Mouse (Mus musculus) hindbrain, embryonic 10.5 days (tissue): ENCODE measurements around the gene Mcm3ap. TPM values are rescaled to one million over a fixed set of nuclear protein-coding genes. Genes with fewer than 3 reads are reported as not detected.
A peak's percentile ranks its signal among the peaks of the same experiment; 100 is the strongest.

Source experiments
- DNase-seq: peaks from one replicate; pipeline ENCODE4 v3.0.0-alpha.2; 2017; ENCODE audit warnings: low spot score
- H3K27ac ChIP-seq: fragments of 300-500 bp; sonication (generic); 2 replicates; pipeline ENCODE4 v1.5.1; 2016; ENCODE audit warnings: mild to moderate bottlenecking, moderate library complexity
- H3K27me3 ChIP-seq: fragments of 300-500 bp; sonication (generic); 2 replicates; pipeline ENCODE4 v1.6.1; 2016; ENCODE audit warnings: mild to moderate bottlenecking; ENCODE audit not compliant: poor library complexity, insufficient read depth, severe bottlenecking
- H3K36me3 ChIP-seq: fragments of 300-500 bp; sonication (generic); 2 replicates; pipeline ENCODE4 v1.6.1; 2016; ENCODE audit warnings: mild to moderate bottlenecking, moderate library complexity
- H3K4me1 ChIP-seq: fragments of 300-500 bp; sonication (generic); replicated peaks from 2 replicates; pipeline ENCODE4 v1.6.1; 2016; ENCODE audit warnings: mild to moderate bottlenecking
- H3K4me3 ChIP-seq: fragments of 300-500 bp; sonication (generic); 2 replicates; pipeline ENCODE4 v1.5.1; 2016; ENCODE audit warnings: mild to moderate bottlenecking, moderate library complexity
- H3K9me3 ChIP-seq: fragments of 300-500 bp; sonication (generic); 2 replicates; pipeline ENCODE4 v1.6.1; 2016; ENCODE audit warnings: mild to moderate bottlenecking, moderate library complexity
- WGBS: fragments of 180-500 bp; shearing (Covaris S2); methylation state at CpG from one replicate; pipeline ENCODE4 v1.1.7; 2016; 5-methylcytosine and 5-hydroxymethylcytosine counted together
- polyA plus RNA-seq: library from polyadenylated mRNA; unstranded; fragments of >200 nt; fragmentation: Nextera tagmentation; extraction: Ambion mirVana; gene quantifications from 2 replicates; pipeline ENCODE4 v1.2.1, GENCODE M21; 2016

Mcm3ap gene
- polyA plus RNA-seq, result 72.0 and 74.4 TPM in 2 replicates

DNA sequence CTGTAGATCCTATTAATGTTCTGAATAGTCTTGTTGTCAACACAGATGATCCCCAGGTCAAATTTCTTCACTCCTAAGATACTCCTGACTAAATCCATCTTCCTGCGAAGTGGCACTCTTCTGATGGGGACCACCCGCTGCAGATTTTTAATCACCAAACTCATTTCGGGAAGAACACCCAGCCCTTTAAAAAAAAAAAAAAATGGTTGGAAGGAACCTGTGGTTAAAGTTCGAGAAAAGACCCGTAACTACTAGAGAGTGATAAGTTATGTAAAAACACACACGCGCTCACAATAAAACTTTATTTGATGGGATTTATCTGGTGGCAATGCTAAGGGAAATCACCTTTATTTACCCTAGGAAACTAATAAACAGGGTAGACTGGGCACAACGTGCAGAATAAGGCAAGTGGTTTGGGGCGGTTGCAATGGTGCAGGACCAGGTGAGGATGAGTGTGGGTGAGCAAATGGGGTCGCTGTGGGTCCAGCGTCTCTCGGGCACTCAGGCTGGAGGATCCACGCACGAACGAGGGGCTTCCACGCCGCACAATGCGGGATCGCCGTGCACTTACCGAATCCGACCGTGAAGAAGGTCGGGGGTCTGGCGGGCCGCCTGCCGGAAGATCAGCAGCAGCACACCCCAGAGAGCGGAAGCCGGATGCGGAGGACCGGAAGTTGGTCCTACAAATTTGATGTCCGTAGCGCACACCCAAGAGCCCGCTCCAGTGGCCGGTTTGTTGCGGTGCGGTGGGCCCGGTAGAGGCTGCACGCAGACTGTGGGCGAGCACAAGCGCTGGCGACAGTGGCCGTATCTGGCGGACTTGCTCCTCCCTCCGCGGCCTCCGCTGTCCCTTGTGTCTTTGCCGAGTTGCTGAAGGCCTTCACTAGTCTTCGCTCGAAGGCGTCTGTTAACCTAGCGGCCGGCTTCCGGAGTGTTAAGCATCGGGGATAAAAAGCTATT lies at the start of gene Mcm3ap, which contains the start of gene Ybey:
TSS of gene Mcm3ap (plus strand) at position 725 of the 960 bp plus-strand sequence.
TSS of gene Ybey (minus strand) at position 912 of the 960 bp plus-strand sequence.
- H3K9me3 ChIP-seq, result no peaks in the 10 kb centered on the region
- no peaks in the 10 kb centered on the region for H3K27me3 ChIP-seq
- H3K27ac ChIP-seq, result peak within 1 kb of the TSS; percentile 94
- H3K4me1 ChIP-seq, result peaks cover 11% of the 10 kb centered on the region
- peak; percentile 92 for DNase-seq
- H3K4me3 ChIP-seq, result peak within 1 kb of the TSS; percentile 84
- 2% methylated on average over 55 of the region's 55 CpGs for WGBS
- peaks cover 61% of the 10 kb centered on the region for H3K36me3 ChIP-seq

DNA sequence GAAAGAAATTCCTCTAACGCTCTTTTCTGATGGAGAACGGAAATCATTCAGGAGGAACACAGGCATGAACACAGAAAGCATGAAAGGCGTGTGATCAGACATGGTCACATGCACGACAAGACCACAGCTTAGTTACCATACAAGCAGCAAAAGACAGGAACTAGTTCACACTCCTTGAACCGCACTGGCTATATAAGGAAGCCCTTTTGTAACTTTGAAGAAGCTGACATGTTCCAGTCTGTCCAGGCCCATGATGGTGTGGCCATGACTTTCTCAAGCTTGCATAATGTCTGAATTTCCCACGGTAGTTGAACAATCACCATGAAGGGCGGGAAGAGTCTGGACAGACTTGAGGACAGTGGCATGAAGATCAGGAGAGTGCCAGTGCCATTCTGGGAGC lies 43.1 kb upstream of the Mcm3ap start:
- Histone ChIP-seq H3K27me3 (no peaks in the 10 kb centered on the region), H3K27ac (no peak overlapping the region), H3K9me3 (no peaks in the 10 kb centered on the region), H3K36me3 (peaks cover 98% of the 10 kb centered on the region), H3K4me1 (no peaks in the 10 kb centered on the region), H3K4me3 (no peak overlapping the region)
- no peak for DNase-seq
- 94% methylated on average over 7 of the region's 7 CpGs for WGBS

DNA sequence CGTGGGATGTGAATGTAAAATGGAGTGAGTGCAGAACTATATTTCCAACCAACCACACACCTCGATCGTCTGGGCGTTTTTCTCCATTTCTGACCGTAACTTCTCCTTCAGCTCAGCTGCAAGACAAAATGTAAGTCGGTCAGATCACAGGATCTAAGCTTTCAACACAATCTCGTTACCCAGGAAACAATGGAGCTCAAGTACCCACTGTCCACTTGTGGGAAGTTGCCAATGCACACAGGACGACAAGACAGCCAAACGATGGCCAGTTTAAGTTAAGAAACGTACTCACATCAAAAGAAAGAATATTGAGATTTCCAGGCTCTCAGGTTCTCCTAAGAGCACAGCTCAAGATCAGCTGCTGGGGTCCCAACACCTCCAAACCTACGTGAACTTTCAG lies 34.8 kb upstream of the Mcm3ap start:
- no peak for DNase-seq
- no peak overlapping the region for H3K4me3 ChIP-seq
- 94% methylated on average over 11 of the region's 11 CpGs for WGBS
- H3K27me3 ChIP-seq, result no peaks in the 10 kb centered on the region
- no peak overlapping the region for H3K27ac ChIP-seq
- peaks cover 100% of the 10 kb centered on the region for H3K36me3 ChIP-seq
- H3K9me3 ChIP-seq, result no peaks in the 10 kb centered on the region
- H3K4me1 ChIP-seq, result no peaks in the 10 kb centered on the region

DNA sequence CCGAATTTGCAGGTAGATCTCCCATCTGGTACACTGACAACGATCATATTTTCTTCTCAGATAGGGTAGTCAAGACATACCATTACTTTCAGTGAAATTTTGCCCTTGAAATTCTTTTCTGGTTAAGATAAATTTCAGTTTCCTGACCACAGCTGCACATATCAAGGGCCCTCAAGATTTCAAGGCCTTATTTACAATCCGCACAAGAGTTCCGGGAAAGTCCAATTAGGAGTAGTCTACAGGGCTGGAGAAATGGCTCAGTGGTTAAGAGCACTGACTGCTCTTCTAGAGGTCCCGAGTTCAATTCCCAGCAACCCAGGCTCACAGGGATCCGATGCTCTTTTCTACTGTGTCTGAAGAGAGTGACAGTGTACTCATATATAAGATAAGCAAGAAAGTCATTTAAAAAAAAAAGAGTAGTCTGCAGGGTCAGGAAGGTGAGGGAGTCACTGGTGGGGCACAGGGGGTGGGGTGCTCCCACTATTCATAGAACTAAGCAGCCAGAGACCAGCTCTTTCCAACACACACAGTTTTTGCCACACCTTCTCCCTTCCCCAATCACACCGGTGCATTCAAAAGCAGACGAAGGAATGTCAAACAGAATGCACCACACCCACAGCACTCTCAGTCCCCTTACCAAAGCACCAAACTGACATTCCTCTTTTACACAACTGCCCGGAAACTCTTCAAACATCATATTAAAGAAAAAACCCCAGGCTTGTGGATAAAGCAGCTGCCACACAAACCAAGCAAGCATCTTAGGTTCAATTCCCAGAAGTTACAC lies 29.4 kb upstream of the Mcm3ap start:
- peaks cover 65% of the 10 kb centered on the region for H3K36me3 ChIP-seq
- DNase-seq, result no peak
- no peaks in the 10 kb centered on the region for H3K9me3 ChIP-seq
- H3K4me3 ChIP-seq, result no peak overlapping the region
- H3K27ac ChIP-seq, result no peak overlapping the region
- peaks cover 23% of the 10 kb centered on the region for H3K4me1 ChIP-seq
- no peaks in the 10 kb centered on the region for H3K27me3 ChIP-seq
- WGBS, result 96% methylated on average over 9 of the region's 9 CpGs

DNA sequence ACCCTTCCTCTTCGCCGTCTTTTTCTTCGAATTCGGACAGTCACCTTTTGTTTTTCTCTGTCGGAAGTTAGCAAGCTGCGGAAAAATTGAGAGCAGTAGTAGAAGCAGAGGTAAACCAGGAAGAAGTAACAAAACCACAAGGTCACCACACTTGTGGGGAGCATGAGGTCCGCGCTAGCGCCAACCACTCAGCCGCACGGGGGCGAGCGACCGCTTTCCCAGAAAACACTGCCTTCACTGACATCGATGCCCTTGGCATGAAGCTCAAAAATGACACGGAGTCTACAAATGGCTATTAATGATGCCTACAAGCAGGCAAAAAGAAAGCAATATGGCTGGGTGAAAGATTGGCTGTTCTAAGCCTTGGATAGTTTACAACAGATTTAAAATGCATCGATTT lies 28.4 kb upstream of the Mcm3ap start, which contains the start of gene AC141477.1:
TSS of gene AC141477.1 (minus strand) at position 164 of the 400 bp plus-strand sequence.
- H3K36me3 ChIP-seq, result peaks cover 55% of the 10 kb centered on the region
- WGBS, result 95% methylated on average over 17 of the region's 17 CpGs
- H3K9me3 ChIP-seq, result no peaks in the 10 kb centered on the region
- DNase-seq, result no peak
- H3K4me1 ChIP-seq, result peaks cover 23% of the 10 kb centered on the region
- no peak within 1 kb of the TSS for H3K27ac ChIP-seq
- H3K27me3 ChIP-seq, result no peaks in the 10 kb centered on the region
- peak within 1 kb of the TSS; percentile 72; the same call in 1 of the 2 replicates for H3K4me3 ChIP-seq

DNA sequence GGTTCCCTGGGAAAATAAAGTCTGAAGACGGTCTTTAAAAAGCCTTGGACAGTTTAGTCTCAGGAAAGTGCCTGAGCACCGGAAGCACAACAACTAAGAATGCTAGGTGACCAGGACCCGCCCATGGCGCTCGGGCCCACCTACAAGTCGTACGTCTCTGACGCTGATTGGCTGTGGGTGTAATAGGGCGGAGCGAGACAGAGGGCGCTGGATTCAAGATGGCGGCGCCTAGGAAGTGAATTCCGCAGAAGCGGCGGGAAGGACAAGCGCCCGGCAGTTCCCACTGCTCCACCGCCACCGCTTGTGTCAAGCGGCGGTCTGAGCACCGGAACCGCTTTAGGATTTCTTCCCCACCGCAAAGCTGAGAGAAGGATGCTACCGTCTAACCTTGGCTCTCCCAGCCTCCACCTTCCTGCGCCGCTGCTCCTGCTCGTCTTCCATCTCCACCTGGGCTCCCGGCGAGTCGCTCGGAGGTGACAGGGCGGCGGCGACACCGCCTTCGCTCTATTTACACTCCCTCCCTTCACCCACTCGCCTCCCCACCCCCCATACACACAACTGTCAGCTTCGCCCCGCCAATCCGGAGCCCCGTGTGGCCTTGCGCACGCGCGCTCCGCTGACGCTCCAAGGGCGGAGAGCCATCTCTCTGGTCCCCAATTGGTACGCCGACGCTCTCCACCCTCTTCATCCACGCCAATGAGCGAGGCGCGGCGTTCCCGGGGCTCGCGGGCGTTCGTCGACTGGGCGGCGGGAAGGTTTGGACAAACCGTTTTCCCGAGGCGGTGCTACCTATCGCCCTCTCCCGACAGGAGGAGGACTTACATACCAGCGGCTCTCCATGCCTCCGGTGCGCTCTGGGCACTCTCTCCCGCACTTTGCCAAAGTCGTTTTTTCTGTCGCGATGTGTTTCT lies 26.3 kb upstream of the Mcm3ap start, which contains the start of gene Pcnt:
TSS of gene Pcnt (minus strand) at position 609 of the 911 bp plus-strand sequence.
- under 1% methylated on average over 78 of the region's 78 CpGs for WGBS
- peak within 1 kb of the TSS; percentile 72 for H3K4me3 ChIP-seq
- H3K4me1 ChIP-seq, result peaks cover 23% of the 10 kb centered on the region
- H3K9me3 ChIP-seq, result no peaks in the 10 kb centered on the region
- H3K27me3 ChIP-seq, result no peaks in the 10 kb centered on the region
- peak; percentile 97 for DNase-seq
- peak within 1 kb of the TSS; percentile 91 for H3K27ac ChIP-seq
- peaks cover 33% of the 10 kb centered on the region for H3K36me3 ChIP-seq

DNA sequence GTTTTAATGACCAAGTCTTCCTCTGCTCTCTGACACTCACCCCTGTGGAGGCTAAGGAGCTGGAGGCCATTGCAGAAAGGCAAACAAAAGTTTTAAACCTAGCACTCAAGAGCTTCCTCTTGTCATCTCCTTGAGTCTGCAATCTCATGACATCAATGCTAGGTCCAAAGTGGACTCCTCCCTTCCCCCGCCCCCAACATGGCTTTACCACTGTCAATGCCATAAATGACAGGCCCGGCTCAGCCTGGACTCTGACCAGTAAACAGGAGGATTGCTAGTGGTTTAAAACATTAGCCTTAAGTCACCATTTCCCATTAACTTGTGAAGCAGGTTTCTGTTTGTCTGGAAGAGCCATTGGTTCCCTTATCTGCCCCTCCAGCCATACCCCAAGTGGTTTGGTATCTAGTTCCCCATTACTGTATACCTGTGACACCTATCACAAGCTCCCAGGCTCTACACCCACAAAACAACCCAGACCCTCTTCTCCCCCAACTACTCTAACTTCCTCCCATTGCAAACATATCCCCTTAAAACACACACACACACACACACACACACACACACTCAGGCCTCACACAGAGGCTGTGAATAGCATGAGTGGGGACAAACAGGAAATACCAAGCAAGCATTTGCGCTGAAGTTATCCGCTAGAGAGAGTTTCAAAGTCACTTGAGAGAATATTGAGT lies 22.6 kb upstream of the Mcm3ap start:
- peaks cover 18% of the 10 kb centered on the region for H3K4me1 ChIP-seq
- H3K4me3 ChIP-seq, result no peak overlapping the region
- no peaks in the 10 kb centered on the region for H3K9me3 ChIP-seq
- DNase-seq, result no peak
- no peaks in the 10 kb centered on the region for H3K36me3 ChIP-seq
- H3K27me3 ChIP-seq, result no peaks in the 10 kb centered on the region
- no peak overlapping the region for H3K27ac ChIP-seq
- 87% methylated on average over 4 of the region's 4 CpGs for WGBS

DNA sequence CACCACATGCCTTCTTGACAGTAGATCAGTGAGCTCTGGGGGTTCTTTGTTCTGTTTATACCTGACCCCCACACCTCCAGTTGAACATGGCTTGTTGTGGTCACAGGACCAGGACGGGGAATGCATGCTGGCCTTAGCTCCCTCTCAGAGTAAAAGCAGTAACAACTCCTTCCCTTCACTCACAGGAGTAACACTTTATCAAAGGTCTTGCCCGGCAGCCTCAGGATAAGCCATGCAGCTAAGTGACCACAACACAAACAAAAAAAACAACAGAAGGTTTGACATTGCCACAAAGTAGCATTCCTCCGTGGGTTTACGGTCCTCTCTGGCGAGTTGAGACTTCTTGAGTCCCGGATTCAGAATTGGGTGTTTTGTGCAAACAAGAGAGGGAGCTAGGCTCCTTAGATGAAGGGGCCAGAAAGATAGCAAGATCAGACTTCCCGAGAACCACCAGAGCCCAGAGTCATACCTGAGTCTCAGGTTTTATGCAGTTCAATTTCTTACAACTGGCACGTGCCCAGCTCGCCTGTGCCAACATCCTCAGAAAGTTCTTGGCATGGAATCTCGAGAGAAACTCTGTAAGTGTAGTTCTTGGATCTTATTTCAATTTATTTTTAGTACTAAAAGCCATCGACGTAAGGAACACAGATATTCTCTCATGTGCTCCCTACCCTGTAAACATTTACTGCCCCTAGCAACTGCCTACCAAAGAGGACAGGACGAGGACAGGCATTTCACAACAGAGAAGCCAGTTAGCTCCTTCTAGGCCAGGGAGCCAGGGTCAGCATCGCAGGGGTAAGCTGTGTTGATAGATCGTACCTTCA lies 21.1 kb upstream of the Mcm3ap start:
- Histone ChIP-seq H3K4me3 (no peak overlapping the region), H3K9me3 (no peaks in the 10 kb centered on the region), H3K4me1 (peaks cover 10% of the 10 kb centered on the region), H3K27ac (no peak overlapping the region), H3K27me3 (no peaks in the 10 kb centered on the region), H3K36me3 (no peaks in the 10 kb centered on the region)
- no peak for DNase-seq
- 85% methylated on average over 15 of the region's 15 CpGs for WGBS

DNA sequence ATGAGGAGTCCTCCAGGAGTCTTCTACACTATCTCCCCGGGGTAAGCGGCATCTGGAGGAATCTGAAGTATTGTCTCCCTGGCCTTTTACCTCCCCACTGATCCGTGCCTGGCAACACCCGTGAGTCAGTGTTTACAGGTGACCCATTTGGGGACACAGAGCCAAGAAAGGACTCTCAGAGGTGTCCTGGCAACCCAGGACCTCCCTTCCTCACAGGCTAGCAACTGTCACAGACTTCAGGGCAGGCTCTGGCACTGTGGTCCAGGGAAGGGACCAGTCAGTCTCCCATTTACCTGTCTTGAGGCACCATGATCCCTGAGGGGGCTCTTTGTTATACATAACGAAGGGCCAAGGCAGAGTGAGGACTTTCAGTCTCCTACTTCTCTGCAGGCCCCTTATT lies 19.9 kb upstream of the Mcm3ap start, which contains the start of gene 2610028H24Rik:
TSS of gene 2610028H24Rik (plus strand) at position 231 of the 400 bp plus-strand sequence.
- H3K4me1 ChIP-seq, result peaks cover 1% of the 10 kb centered on the region; the same call in 1 of the 2 replicates
- no peaks in the 10 kb centered on the region for H3K36me3 ChIP-seq
- 68% methylated on average over 5 of the region's 5 CpGs for WGBS
- H3K27me3 ChIP-seq, result no peaks in the 10 kb centered on the region
- H3K27ac ChIP-seq, result no peak within 1 kb of the TSS
- H3K9me3 ChIP-seq, result no peaks in the 10 kb centered on the region
- no peak for DNase-seq
- no peak within 1 kb of the TSS for H3K4me3 ChIP-seq

DNA sequence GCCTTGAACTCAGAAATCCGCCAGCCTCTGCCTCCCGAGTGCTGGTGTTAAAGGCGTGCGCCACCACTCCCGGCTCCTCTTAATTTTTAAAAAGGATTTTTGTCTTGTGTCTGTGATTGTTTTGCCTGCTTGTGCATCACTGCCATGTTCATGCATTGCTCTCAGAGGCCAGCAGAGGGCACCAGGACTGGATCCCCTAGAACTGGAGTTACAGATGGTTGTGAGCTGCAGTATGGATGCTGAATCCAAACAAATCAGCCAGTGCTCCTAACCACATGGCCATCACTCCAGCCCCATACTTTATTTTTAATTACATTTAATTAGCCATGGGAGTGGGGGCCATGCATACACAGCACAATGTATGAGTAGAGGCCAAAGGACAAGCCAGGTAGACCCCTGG lies 13.4 kb upstream of the Mcm3ap start:
- H3K27me3 ChIP-seq, result no peaks in the 10 kb centered on the region
- H3K9me3 ChIP-seq, result peaks cover 16% of the 10 kb centered on the region
- peaks cover 4% of the 10 kb centered on the region; the same call in 1 of the 2 replicates for H3K36me3 ChIP-seq
- 56% methylated on average over 5 of the region's 5 CpGs for WGBS
- no peak overlapping the region for H3K27ac ChIP-seq
- H3K4me3 ChIP-seq, result no peak overlapping the region
- no peaks in the 10 kb centered on the region for H3K4me1 ChIP-seq
- peak; percentile 49 for DNase-seq

DNA sequence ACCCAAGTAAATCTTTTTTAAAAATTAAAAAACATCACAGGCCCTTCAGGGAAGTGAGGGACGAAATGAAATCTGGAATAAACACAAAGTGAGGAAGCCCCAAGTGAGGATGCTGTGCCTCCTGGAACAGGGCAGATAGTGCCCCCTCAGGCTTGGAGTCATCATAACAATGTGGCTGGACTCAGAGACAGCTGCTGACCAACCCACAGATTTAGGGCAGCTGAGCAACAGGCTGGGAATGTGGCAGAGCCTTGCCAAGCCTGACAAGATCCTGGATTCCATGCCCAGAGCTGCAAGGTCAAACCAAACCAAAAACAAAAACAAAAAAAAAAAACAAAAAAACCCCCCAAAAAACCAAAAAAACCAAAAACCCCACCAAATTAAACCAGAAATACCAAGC lies 7.5 kb upstream of the Mcm3ap start:
- Histone ChIP-seq H3K36me3 (peaks cover 50% of the 10 kb centered on the region), H3K27me3 (no peaks in the 10 kb centered on the region), H3K27ac (no peak overlapping the region), H3K9me3 (peaks cover 20% of the 10 kb centered on the region), H3K4me3 (no peak overlapping the region), H3K4me1 (no peaks in the 10 kb centered on the region)
- WGBS, result 92% methylated on average over 1 of the region's 1 CpGs
- no peak for DNase-seq
